ENCODE assay signal across 8 mouse cellular contexts in genomic region chr10:59964504-59965361, GRCm38 (mm10). TPM values are rescaled to one million over a fixed set of nuclear protein-coding genes. Genes with fewer than 3 reads are reported as not detected.
DNase-seq lines count a peak whose midpoint lies in the region; ATAC-seq lines count a peak whose summit lies in the region.

No protein-coding gene starts in this region.

- no peaks in the 10 kb centered on the region for H3K36me3 ChIP-seq in hindbrain, embryonic 14.5 days (replicated peaks; ENCODE audit: control insufficient read depth, insufficient read depth)
- H3K36me3 ChIP-seq in midbrain, embryonic 12.5 days: no peaks in the 10 kb centered on the region

- no peaks in the 10 kb centered on the region for H3K9me3 ChIP-seq in hindbrain, embryonic 14.5 days (ENCODE audit: control insufficient read depth, low read length)
- H3K9me3 ChIP-seq in midbrain, embryonic 12.5 days: no peaks in the 10 kb centered on the region

- DNase-seq in kidney, postnatal 14 days: peak; percentile 52
- no peak for DNase-seq in kidney, postnatal 36 days
- DNase-seq in embryo, embryonic 9.5 days (ENCODE audit: extremely low spot score): peak; percentile 83
- DNase-seq in hindbrain, embryonic 14.5 days (ENCODE audit: low spot score): no peak
- DNase-seq in right cerebral cortex, postnatal 10 days (ENCODE audit: low spot score in 2 of 2): no peak
- DNase-seq in layer of hippocampus, adult 11-12 months (ENCODE audit: low spot score): no peak

- H3K27ac ChIP-seq in hindbrain, embryonic 14.5 days: peak overlapping the region; percentile 36; the same call in 1 of the 2 replicates
- H3K27ac ChIP-seq in midbrain, embryonic 12.5 days (replicated peaks): peak overlapping the region; percentile 50

- peak; percentile 70 for ATAC-seq in hindbrain, embryonic 14.5 days (ENCODE audit: low FRiP score)
- ATAC-seq in midbrain, embryonic 12.5 days (ENCODE audit: low FRiP score, low read depth): peak; percentile 82
- ATAC-seq in frontal cortex, adult (ENCODE audit: low TSS enrichment): no peak

- peak overlapping the region; percentile 25; the same call in 1 of the 2 replicates for H3K9ac ChIP-seq in hindbrain, embryonic 14.5 days
- peak overlapping the region; percentile 43; the same call in 1 of the 2 replicates for H3K9ac ChIP-seq in midbrain, embryonic 12.5 days (replicated peaks)

- H3K27me3 ChIP-seq in hindbrain, embryonic 14.5 days (ENCODE audit: control insufficient read depth, insufficient read depth, low read length): no peaks in the 10 kb centered on the region
- no peaks in the 10 kb centered on the region for H3K27me3 ChIP-seq in midbrain, embryonic 12.5 days

- peaks cover 18% of the 10 kb centered on the region for H3K4me1 ChIP-seq in hindbrain, embryonic 14.5 days (replicated peaks; ENCODE audit: control insufficient read depth, insufficient read depth, low read length)
- H3K4me1 ChIP-seq in midbrain, embryonic 12.5 days: peaks cover 24% of the 10 kb centered on the region

- 6% methylated on average over 18 of the region's 23 CpGs for WGBS in hindbrain, embryonic 14.5 days
- WGBS in midbrain, embryonic 12.5 days: 4% methylated on average over 16 of the region's 23 CpGs

- H3K4me3 ChIP-seq in hindbrain, embryonic 14.5 days (replicated peaks; ENCODE audit: low read length): peak overlapping the region; percentile 4; the same call in 1 of the 2 replicates
- H3K4me3 ChIP-seq in midbrain, embryonic 12.5 days: peak overlapping the region; percentile 25

- H3K4me2 ChIP-seq in hindbrain, embryonic 14.5 days (replicated peaks): peak overlapping the region; percentile 44
- peak overlapping the region; percentile 49 for H3K4me2 ChIP-seq in midbrain, embryonic 12.5 days (replicated peaks)

RNA-seq across cellular contexts. Expression of gene Ddit4, which starts 13.1 kb away (rescaled TPM):
- 8.8 and 10.5 TPM in 2 replicates for polyA plus RNA-seq in hindbrain, embryonic 14.5 days (2014; fragmentation: Nextera tagmentation; extraction: Ambion mirVana)
- polyA plus RNA-seq in midbrain, embryonic 12.5 days (2016; fragmentation: Nextera tagmentation; extraction: Ambion mirVana): 47.6 and 51.6 TPM in 2 replicates

RNA-seq across cellular contexts. Expression of gene Ascc1, which starts 37.9 kb away (rescaled TPM):
- 45.6 and 45.9 TPM in 2 replicates for polyA plus RNA-seq in hindbrain, embryonic 14.5 days (2014; fragmentation: Nextera tagmentation; extraction: Ambion mirVana)
- 37.4 and 39.6 TPM in 2 replicates for polyA plus RNA-seq in midbrain, embryonic 12.5 days (2016; fragmentation: Nextera tagmentation; extraction: Ambion mirVana)

RNA-seq across cellular contexts. Expression of gene Anapc16, which starts 38.2 kb away (rescaled TPM):
- 94.2 and 110 TPM in 2 replicates for polyA plus RNA-seq in hindbrain, embryonic 14.5 days (2014; fragmentation: Nextera tagmentation; extraction: Ambion mirVana)
- 110 and 115 TPM in 2 replicates for polyA plus RNA-seq in midbrain, embryonic 12.5 days (2016; fragmentation: Nextera tagmentation; extraction: Ambion mirVana)

Comparison
In these comparisons a context has a peak if more than half of its experiments do, and no peak if none do; other contexts are left out.
1. DNase-seq: peak in kidney, postnatal 14 days (single experiment) and embryo, embryonic 9.5 days (single experiment); none in kidney, postnatal 36 days (0 of 2), hindbrain, embryonic 14.5 days (single experiment), right cerebral cortex, postnatal 10 days (0 of 2) and layer of hippocampus, adult 11-12 months (single experiment).